Mouse (Mus musculus) MEL (cell line): ENCODE measurements at regions not wholly inside any gene's neighbourhood (a gene's known extent, or its start where the extent isn't known, plus 50 kb on each side); places are given as distances from the start of the nearest gene placed in this dataset.

Experiments used
- DNase-seq: peaks from one replicate; pipeline ENCODE4 v3.0.0; 2011; ENCODE audit warnings: low read depth, low spot score
- H3K27ac ChIP-seq: 2 replicates; pipeline ENCODE4 v1.5.1; 2012; ENCODE audit warnings: low read depth, mild to moderate bottlenecking, control low read depth, low read length, moderate library complexity; ENCODE audit not compliant: control insufficient read depth
- H3K27me3 ChIP-seq, 2 experiments: fragments of 150-350 bp in 1 of 2; sonication (generic) in 1 of 2; 2 replicates each; pipeline ENCODE4 v1.6.1; 2012; ENCODE audit warnings: low read length in 2 of 2, mild to moderate bottlenecking in 2 of 2, improper control_type of control experiment in 1 of 2, moderate library complexity in 1 of 2; ENCODE audit not compliant: insufficient read depth in 2 of 2, control insufficient read depth in 1 of 2
- H3K36me3 ChIP-seq, 2 experiments: 2 replicates each; pipeline ENCODE4 v1.6.1; 2012 to 2014; ENCODE audit warnings: low read length in 2 of 2, improper control_type of control experiment in 1 of 2, inconsistent platforms in 1 of 2, mild to moderate bottlenecking in 1 of 2; ENCODE audit not compliant: insufficient read depth in 2 of 2, control insufficient read depth in 1 of 2
- H3K4me1 ChIP-seq, 2 experiments: fragments of 150-350 bp in 1 of 2; sonication (generic) in 1 of 2; 2 replicates each; pipeline ENCODE4 v1.6.1; 2012; ENCODE audit warnings: low read length in 2 of 2, improper control_type of control experiment in 1 of 2, mild to moderate bottlenecking in 1 of 2; ENCODE audit not compliant: insufficient read depth in 2 of 2, control insufficient read depth in 1 of 2
- H3K4me3 ChIP-seq, 2 experiments: fragments of 150-350 bp in 1 of 2; sonication (generic) in 1 of 2; 2 replicates each; pipeline ENCODE4 v1.5.1; 2012; ENCODE audit warnings: low read depth in 2 of 2, low read length in 2 of 2, mild to moderate bottlenecking in 2 of 2, moderate library complexity in 2 of 2, control low read depth in 1 of 2, improper control_type of control experiment in 1 of 2; ENCODE audit not compliant: control insufficient read depth in 1 of 2, insufficient read depth in 1 of 2
- H3K79me2 ChIP-seq: 2 replicates; pipeline ENCODE4 v1.6.1; 2012; ENCODE audit warnings: mild to moderate bottlenecking, low read length, moderate library complexity; ENCODE audit not compliant: control insufficient read depth, poor library complexity, insufficient read depth
- H3K9ac ChIP-seq: 2 replicates; pipeline ENCODE4 v1.6.1; 2012; ENCODE audit warnings: low read depth, mild to moderate bottlenecking, control low read depth, low read length, moderate library complexity; ENCODE audit not compliant: control insufficient read depth, poor library complexity, severe bottlenecking
- H3K9me3 ChIP-seq: fragments of 150-350 bp; sonication (generic); replicated peaks from 2 replicates; pipeline ENCODE4 v1.6.1; 2012; ENCODE audit warnings: mild to moderate bottlenecking, low read length, improper control_type of control experiment, moderate library complexity; ENCODE audit not compliant: insufficient read depth
- BHLHE40 ChIP-seq: IDR thresholded peaks from 2 replicates; pipeline ENCODE4 v1.6.1; 2012; ENCODE audit warnings: low read depth, mild to moderate bottlenecking, inconsistent platforms, low read length, improper control_type of control experiment, borderline replicate concordance
- CHD1 ChIP-seq: IDR thresholded peaks from 2 replicates; pipeline ENCODE4 v1.6.1; 2012; ENCODE audit warnings: low read depth, mild to moderate bottlenecking, inconsistent platforms, low read length, improper control_type of control experiment
- CTCF ChIP-seq, 3 experiments: IDR thresholded peaks in 2 of 3; conservative IDR thresholded peaks in 1 of 3; 2 replicates each; pipeline ENCODE4 v1.5.1; 2011 to 2012; ENCODE audit warnings: low read length in 3 of 3, low read depth in 2 of 3, mild to moderate bottlenecking in 2 of 3, improper control_type of control experiment in 1 of 3, inconsistent platforms in 1 of 3, mixed read lengths in 1 of 3, moderate library complexity in 1 of 3; ENCODE audit not compliant: control insufficient read depth in 1 of 3, insufficient read depth in 1 of 3, poor library complexity in 1 of 3, severe bottlenecking in 1 of 3
- E2F4 ChIP-seq: IDR thresholded peaks from 2 replicates; pipeline ENCODE4 v1.6.1; 2011; ENCODE audit warnings: low read depth, low read length, improper control_type of control experiment, borderline replicate concordance
- ELF1 ChIP-seq: IDR thresholded peaks from 2 replicates; pipeline ENCODE4 v1.6.1; 2014; ENCODE audit warnings: low read depth, mild to moderate bottlenecking, inconsistent platforms, low read length, improper control_type of control experiment, moderate library complexity
- EP300 ChIP-seq, 2 experiments: IDR thresholded peaks; 2 replicates each; pipeline ENCODE4 v1.6.1; 2011; ENCODE audit warnings: improper control_type of control experiment in 2 of 2, low read length in 2 of 2, low read depth in 1 of 2, mild to moderate bottlenecking in 1 of 2
- GABPA ChIP-seq: IDR thresholded peaks from 2 replicates; pipeline ENCODE4 v1.6.1; 2012; ENCODE audit warnings: low read depth, mild to moderate bottlenecking, inconsistent platforms, low read length, improper control_type of control experiment, moderate library complexity
- GATA1 ChIP-seq: IDR thresholded peaks from 2 replicates; pipeline ENCODE4 v1.6.1; 2011; ENCODE audit warnings: low read depth, low read length, improper control_type of control experiment
- JUND ChIP-seq: IDR thresholded peaks from 2 replicates; pipeline ENCODE4 v1.6.1; 2011; ENCODE audit warnings: low read depth, mild to moderate bottlenecking, improper control_type of control experiment, low read length
- MAFK ChIP-seq: IDR thresholded peaks from 2 replicates; pipeline ENCODE4 v1.6.1; 2011; ENCODE audit warnings: low read depth, mild to moderate bottlenecking, low read length, improper control_type of control experiment, borderline replicate concordance
- MAX ChIP-seq: IDR thresholded peaks from 2 replicates; pipeline ENCODE4 v1.6.1; 2011; ENCODE audit warnings: low read length, improper control_type of control experiment
- MAZ ChIP-seq: IDR thresholded peaks from 2 replicates; pipeline ENCODE4 v1.6.1; 2012; ENCODE audit warnings: low read depth, mild to moderate bottlenecking, inconsistent platforms, low read length, improper control_type of control experiment
- NRF1 ChIP-seq: IDR thresholded peaks from 2 replicates; pipeline ENCODE4 v1.6.1; 2014; ENCODE audit warnings: low read depth, mild to moderate bottlenecking, inconsistent platforms, low read length, improper control_type of control experiment, moderate library complexity; ENCODE audit not compliant: poor library complexity, insufficient read depth, severe bottlenecking
- POLR2AphosphoS2 ChIP-seq: IDR thresholded peaks from 2 replicates; pipeline ENCODE4 v1.6.1; 2011; ENCODE audit warnings: low read length, improper control_type of control experiment
- POLR2AphosphoS5 ChIP-seq: IDR thresholded peaks from 2 replicates; pipeline ENCODE4 v1.6.1; 2012; ENCODE audit warnings: low read depth, borderline replicate concordance, mild to moderate bottlenecking, inconsistent platforms, low read length, moderate library complexity, mixed read lengths
- SIN3A ChIP-seq: IDR thresholded peaks from 2 replicates; pipeline ENCODE4 v1.6.1; 2012; ENCODE audit warnings: low read length, improper control_type of control experiment, inconsistent platforms
- SMC3 ChIP-seq: IDR thresholded peaks from 2 replicates; pipeline ENCODE4 v1.6.1; 2011; ENCODE audit warnings: low read depth, low read length, improper control_type of control experiment
- TBP ChIP-seq: IDR thresholded peaks from 2 replicates; pipeline ENCODE4 v1.8.0; 2011; ENCODE audit warnings: low read depth, low read length, improper control_type of control experiment
- USF1 ChIP-seq: IDR thresholded peaks from 2 replicates; pipeline ENCODE4 v1.6.1; 2014; ENCODE audit warnings: low read depth, mild to moderate bottlenecking, inconsistent platforms, low read length, improper control_type of control experiment, moderate library complexity
- USF2 ChIP-seq, 2 experiments: IDR thresholded peaks; 2 replicates each; pipeline ENCODE4 v1.6.1; 2011 to 2012; ENCODE audit warnings: improper control_type of control experiment in 2 of 2, low read length in 2 of 2, borderline replicate concordance in 1 of 2, inconsistent platforms in 1 of 2, low read depth in 1 of 2, mild to moderate bottlenecking in 1 of 2; ENCODE audit not compliant: insufficient read depth in 1 of 2
- ZC3H11A ChIP-seq: IDR thresholded peaks from 2 replicates; pipeline ENCODE4 v1.6.1; 2012; ENCODE audit warnings: low read depth, mild to moderate bottlenecking, inconsistent platforms, low read length, improper control_type of control experiment
- ZMIZ1 ChIP-seq: IDR thresholded peaks from 2 replicates; pipeline ENCODE4 v1.6.1; 2012; ENCODE audit warnings: low read depth, mild to moderate bottlenecking, inconsistent platforms, low read length, improper control_type of control experiment, moderate library complexity

DNA sequence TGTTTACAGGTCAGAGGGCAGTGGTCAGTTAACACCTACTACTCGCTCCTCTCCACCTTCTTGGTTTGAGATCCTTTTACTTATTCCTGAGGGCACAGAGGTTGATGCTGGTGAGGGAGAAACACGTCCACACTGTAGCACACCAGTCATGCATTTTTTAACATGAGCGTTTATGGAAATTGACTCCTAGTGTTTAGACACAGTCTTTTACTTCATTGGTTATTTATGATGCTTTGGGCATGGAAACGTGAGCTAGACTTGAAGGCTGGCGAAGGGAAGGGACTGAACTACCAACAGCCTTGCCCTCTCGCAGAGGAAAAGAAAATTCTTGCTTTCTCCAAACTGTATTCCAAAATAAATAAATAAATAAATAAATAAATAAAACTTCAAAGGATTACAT lies 61.6 kb upstream of the Daam1 start:
- no peaks in the 10 kb centered on the region; a peak in 1 of 4 replicates for H3K27me3 ChIP-seq
- DNase-seq, result no peak
- H3K4me3 ChIP-seq, result no peak overlapping the region
- no peaks in the 10 kb centered on the region for H3K79me2 ChIP-seq
- H3K36me3 ChIP-seq, result no peaks in the 10 kb centered on the region
- H3K27ac ChIP-seq, result no peak overlapping the region
- H3K4me1 ChIP-seq, result no peaks in the 10 kb centered on the region
- H3K9ac ChIP-seq, result no peak overlapping the region
- no peaks in the 10 kb centered on the region for H3K9me3 ChIP-seq
- TF ChIP-seq ELF1, result no peak
- no peak for TF ChIP-seq MAFK
- no peak for TF ChIP-seq USF1

DNA sequence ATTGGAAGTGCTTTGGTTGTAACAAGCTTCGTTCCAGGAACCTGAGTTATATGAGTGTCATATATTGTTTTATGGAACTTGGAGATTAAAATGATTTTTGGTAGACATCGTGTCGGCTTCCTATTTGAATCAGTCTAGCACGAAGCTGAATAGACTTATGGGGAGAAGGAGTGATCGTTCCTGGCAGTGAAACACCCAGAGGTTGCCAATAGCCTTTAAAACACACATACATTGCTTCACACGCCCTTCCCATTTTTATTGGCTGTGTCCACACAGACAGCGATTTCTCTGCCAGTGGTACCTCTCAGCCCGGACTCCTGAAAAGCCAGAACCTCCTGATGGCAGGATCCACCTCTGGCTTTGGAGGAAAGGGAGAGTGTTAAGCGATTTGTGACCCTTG lies 57.0 kb upstream of the Daam1 start:
- Histone ChIP-seq H3K9ac (no peak overlapping the region), H3K36me3 (no peaks in the 10 kb centered on the region), H3K79me2 (no peaks in the 10 kb centered on the region), H3K4me3 (no peak overlapping the region), H3K4me1 (no peaks in the 10 kb centered on the region), H3K27me3 (peaks cover 0 to 1% of the 10 kb centered on the region in 2 experiments; a peak in 2 of 4 replicates), H3K9me3 (no peaks in the 10 kb centered on the region), H3K27ac (no peak overlapping the region)
- no peak for DNase-seq
- TF ChIP-seq MAX, result no peak
- TF ChIP-seq CHD1, result no peak
- TF ChIP-seq NRF1, result no peak
- no peak for TF ChIP-seq CTCF (IDR thresholded peaks at IDR 0.05 in 2 of 3, conservative IDR thresholded peaks at IDR 0.05 in 1 of 3; ENCODE audit: control insufficient read depth in 1 of 3, insufficient read depth in 1 of 3, low read depth in 2 of 3, low read length in 3 of 3, poor library complexity in 1 of 3, severe bottlenecking in 1 of 3)
- TF ChIP-seq E2F4, result no peak
- TF ChIP-seq GATA1, result no peak
- no peak for TF ChIP-seq POLR2AphosphoS5
- no peak for TF ChIP-seq SIN3A
- no peak for TF ChIP-seq EP300 (IDR thresholded peaks at IDR 0.05; ENCODE audit: low read depth in 1 of 2, low read length in 2 of 2)

DNA sequence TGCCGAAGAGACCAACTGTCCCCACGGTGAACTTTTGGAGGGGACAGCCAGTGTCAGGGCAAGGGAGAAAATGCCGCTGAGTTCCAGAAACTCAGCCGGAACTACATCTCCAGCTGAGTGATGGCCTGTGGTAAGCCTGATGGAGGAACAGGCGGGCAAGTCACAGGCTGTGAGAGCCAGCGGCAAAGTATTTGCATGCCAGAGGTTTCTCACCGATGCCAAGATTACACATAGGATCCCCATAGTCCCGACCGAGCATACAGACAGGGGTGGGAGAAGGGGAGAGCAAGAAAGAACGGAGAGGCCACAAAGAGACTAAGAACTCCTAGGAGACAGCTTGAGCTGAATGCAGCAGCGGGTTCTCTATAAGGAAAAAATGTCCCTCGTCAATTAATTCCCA lies 55.8 kb upstream of the Daam1 start:
- TF ChIP-seq SMC3 (no peak), GABPA (no peak), GATA1 (no peak), MAFK (no peak), ZC3H11A (no peak), MAZ (no peak), USF2 (IDR thresholded peaks at IDR 0.05; ENCODE audit: borderline replicate concordance in 1 of 2, insufficient read depth in 1 of 2, low read depth in 1 of 2, low read length in 2 of 2) (no peak), POLR2AphosphoS5 (no peak), TBP (no peak), BHLHE40 (no peak), POLR2AphosphoS2 (no peak), E2F4 (no peak), JUND (no peak), ZMIZ1 (no peak)
- TF ChIP-seq, all 39 proteins: peak for 0
- H3K9ac ChIP-seq, result no peak overlapping the region
- H3K4me1 ChIP-seq, result no peaks in the 10 kb centered on the region
- H3K27ac ChIP-seq, result no peak overlapping the region
- peaks cover 0 to 1% of the 10 kb centered on the region in 2 experiments; a peak in 2 of 4 replicates for H3K27me3 ChIP-seq
- H3K79me2 ChIP-seq, result no peaks in the 10 kb centered on the region
- no peaks in the 10 kb centered on the region for H3K9me3 ChIP-seq
- no peak for DNase-seq
- H3K4me3 ChIP-seq, result no peak overlapping the region
- H3K36me3 ChIP-seq, result no peaks in the 10 kb centered on the region
